Mouse (Mus musculus) embryonic facial prominence, embryonic 11.5 days (tissue): ENCODE data around the gene Teddm2. TPM values are rescaled to one million over a fixed set of nuclear protein-coding genes. Genes with fewer than 3 reads are reported as not detected.
A peak's percentile ranks its signal among the peaks of the same experiment; 100 is the strongest.

ENCODE experiments used
- ATAC-seq: fragments of 200-750 bp; cut with Nextera tagmentation; replicated peaks from 2 replicates; pipeline ENCODE4 v1.8.0; 2017; ENCODE audit warnings: low read depth; ENCODE audit not compliant: insufficient number of reproducible peaks, low FRiP score, low TSS enrichment
- DNase-seq: peaks from one replicate; pipeline ENCODE4 v3.0.0-alpha.2; 2015; ENCODE audit warnings: low spot score
- H3K27ac ChIP-seq: fragments of 300-500 bp; sonication (generic); replicated peaks from 2 replicates; pipeline ENCODE4 v1.5.1; 2014; ENCODE audit warnings: mild to moderate bottlenecking, low read depth, low read length, control low read depth
- H3K27me3 ChIP-seq: fragments of 300-500 bp; sonication (generic); 2 replicates; pipeline ENCODE4 v1.6.1; 2014; ENCODE audit warnings: mild to moderate bottlenecking, low read length, moderate library complexity, mixed read lengths; ENCODE audit not compliant: control insufficient read depth, insufficient read depth
- H3K36me3 ChIP-seq: fragments of 300-500 bp; sonication (generic); replicated peaks from 2 replicates; pipeline ENCODE4 v1.6.1; 2014; ENCODE audit warnings: low read depth, mild to moderate bottlenecking, low read length, moderate library complexity, mixed read lengths; ENCODE audit not compliant: control insufficient read depth, insufficient read depth
- H3K4me1 ChIP-seq: fragments of 300-500 bp; sonication (generic); 2 replicates; pipeline ENCODE4 v1.6.1; 2014; ENCODE audit warnings: low read length, mixed read lengths; ENCODE audit not compliant: control insufficient read depth, insufficient read depth
- H3K4me2 ChIP-seq: fragments of 300-500 bp; sonication (generic); 2 replicates; pipeline ENCODE4 v1.6.1; 2014; ENCODE audit warnings: low read depth, mild to moderate bottlenecking, control low read depth, low read length, moderate library complexity
- H3K4me3 ChIP-seq: fragments of 300-500 bp; sonication (generic); 2 replicates; pipeline ENCODE4 v1.5.1; 2014; ENCODE audit warnings: low read depth, low read length, control low read depth
- H3K9ac ChIP-seq: fragments of 300-500 bp; sonication (generic); replicated peaks from 2 replicates; pipeline ENCODE4 v1.6.1; 2014; ENCODE audit warnings: mild to moderate bottlenecking, control low read depth, low read length
- H3K9me3 ChIP-seq: fragments of 300-500 bp; sonication (generic); replicated peaks from 2 replicates; pipeline ENCODE4 v1.6.1; 2016; ENCODE audit warnings: mild to moderate bottlenecking, low read length, inconsistent platforms, mixed read lengths; ENCODE audit not compliant: control insufficient read depth
- WGBS: fragments of 180-500 bp; shearing (Covaris S2); extraction: QIAGEN DNeasy Blood & Tissue Kit; methylation state at CpG from one replicate; pipeline ENCODE4 v1.1.7; 2014; 5-methylcytosine and 5-hydroxymethylcytosine counted together
- polyA plus RNA-seq: library from polyadenylated mRNA; unstranded; fragments of >200 nt; fragmentation: Nextera tagmentation; extraction: Ambion mirVana; gene quantifications from 2 replicates; pipeline ENCODE4 v1.2.1, GENCODE M21; 2014

The Teddm2 gene
- polyA plus RNA-seq, 1 experiment from 2014 or later, result 0.45 TPM

GRCm38 (mm10) chr1:153842121-153842740 lies 57.8 kb downstream of the Teddm2 start:
- Histone ChIP-seq H3K27ac (no peak overlapping the region), H3K9ac (no peak overlapping the region), H3K36me3 (no peaks in the 10 kb centered on the region), H3K27me3 (no peaks in the 10 kb centered on the region), H3K4me2 (no peak overlapping the region), H3K4me3 (no peak overlapping the region), H3K9me3 (no peaks in the 10 kb centered on the region), H3K4me1 (no peaks in the 10 kb centered on the region)
- ATAC-seq (no peak), DNase-seq (no peak)
- 85% methylated on average over 11 of the region's 11 CpGs for WGBS

DNA sequence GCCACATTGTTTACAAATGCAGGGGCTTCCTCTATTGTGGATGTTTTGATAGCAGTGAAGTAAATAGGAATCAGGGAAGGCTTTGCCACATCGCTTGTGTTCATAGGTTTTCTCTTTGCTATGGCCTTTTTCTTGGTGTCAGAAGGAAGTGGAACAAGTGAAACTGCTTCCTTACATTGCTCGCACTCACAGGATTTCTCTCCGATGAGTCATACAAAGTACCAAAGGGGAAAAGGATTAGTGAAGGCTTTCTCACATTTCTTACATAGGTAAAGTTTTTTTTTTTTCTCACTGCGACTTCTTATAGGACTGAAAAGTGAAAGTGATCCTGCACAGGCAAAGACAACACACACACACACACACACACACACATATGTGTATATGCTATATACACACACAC lies 64.0 kb downstream of the Teddm2 start:
- ATAC-seq (no peak), DNase-seq (no peak)
- H3K4me2 ChIP-seq, result no peak overlapping the region
- H3K4me3 ChIP-seq, result no peak overlapping the region
- H3K36me3 ChIP-seq, result no peaks in the 10 kb centered on the region
- no peaks in the 10 kb centered on the region for H3K4me1 ChIP-seq
- 84% methylated on average over 4 of the region's 4 CpGs for WGBS
- H3K9ac ChIP-seq, result no peak overlapping the region
- H3K9me3 ChIP-seq, result no peaks in the 10 kb centered on the region
- no peaks in the 10 kb centered on the region for H3K27me3 ChIP-seq
- H3K27ac ChIP-seq, result no peak overlapping the region

DNA sequence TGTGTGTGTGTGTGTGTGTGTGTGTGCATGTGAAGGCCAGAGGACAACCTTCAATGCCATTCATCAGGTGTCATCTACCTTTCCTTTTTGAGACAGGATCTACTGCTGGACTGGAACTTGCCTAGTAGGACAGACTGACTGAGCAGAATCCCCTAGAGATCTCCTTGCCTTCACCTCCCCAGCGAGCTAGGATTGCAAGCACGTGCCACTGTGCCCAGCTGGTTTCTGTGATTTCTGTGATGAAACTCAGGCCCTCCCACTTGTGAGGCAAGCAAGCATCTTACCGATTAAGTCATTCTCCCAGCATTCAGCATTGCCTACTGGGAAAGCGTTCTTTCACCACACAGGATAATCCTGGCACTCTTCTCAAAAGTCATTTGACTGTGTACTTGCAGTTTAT lies 69.3 kb downstream of the Teddm2 start:
- Histone ChIP-seq H3K9me3 (no peaks in the 10 kb centered on the region), H3K4me3 (no peak overlapping the region), H3K4me2 (no peak overlapping the region), H3K27ac (no peak overlapping the region), H3K9ac (no peak overlapping the region), H3K36me3 (no peaks in the 10 kb centered on the region), H3K27me3 (no peaks in the 10 kb centered on the region), H3K4me1 (no peaks in the 10 kb centered on the region)
- DNase-seq, result no peak
- no peak for ATAC-seq
- 75% methylated on average over 4 of the region's 4 CpGs for WGBS

DNA sequence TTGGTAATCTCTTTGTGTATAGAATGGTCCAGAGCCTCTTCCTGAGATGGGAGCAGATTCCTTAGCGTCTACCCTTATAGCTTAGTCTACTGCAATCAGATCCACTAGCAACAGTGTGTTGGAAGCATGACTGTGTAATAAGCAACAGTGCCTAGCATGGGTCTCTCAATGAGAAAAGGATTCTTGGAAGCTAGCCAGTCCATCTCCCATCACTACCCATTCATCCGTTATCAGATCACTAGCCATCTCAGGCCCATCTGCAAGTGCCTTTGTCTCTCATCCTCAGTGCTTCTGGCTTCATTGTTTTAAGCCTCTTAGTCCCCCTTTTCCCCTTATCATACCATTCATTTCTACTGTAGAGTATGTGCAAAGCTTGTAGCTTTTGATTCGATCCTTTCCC lies 79.8 kb downstream of the Teddm2 start:
- 90% methylated on average over 3 of the region's 3 CpGs for WGBS
- Histone ChIP-seq H3K4me1 (no peaks in the 10 kb centered on the region), H3K9me3 (no peaks in the 10 kb centered on the region), H3K4me2 (no peak overlapping the region), H3K36me3 (no peaks in the 10 kb centered on the region), H3K27me3 (no peaks in the 10 kb centered on the region), H3K9ac (no peak overlapping the region), H3K4me3 (no peak overlapping the region), H3K27ac (no peak overlapping the region)
- ATAC-seq (no peak), DNase-seq (no peak)

DNA sequence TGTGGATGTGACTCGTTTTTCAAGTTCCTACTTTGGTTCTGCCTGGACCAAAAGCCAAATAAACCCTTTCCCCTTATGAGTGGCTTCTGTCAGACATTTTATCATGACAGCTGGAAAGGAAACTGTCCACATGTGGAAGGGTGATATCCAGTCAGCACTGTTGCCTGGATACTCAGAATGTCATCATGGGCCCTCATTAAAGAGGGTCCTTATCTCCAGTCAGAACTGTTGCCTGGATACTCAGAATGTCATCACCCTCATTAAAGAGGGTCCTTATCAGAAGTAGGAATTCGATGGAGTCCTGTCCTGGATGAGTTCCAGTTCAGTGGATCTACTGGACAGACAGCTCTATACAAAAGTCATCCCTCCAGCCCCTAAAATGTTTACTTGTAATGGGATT lies 85.8 kb downstream of the Teddm2 start:
- Histone ChIP-seq H3K9me3 (no peaks in the 10 kb centered on the region), H3K27ac (no peak overlapping the region), H3K4me3 (no peak overlapping the region), H3K27me3 (no peaks in the 10 kb centered on the region), H3K4me2 (no peak overlapping the region), H3K36me3 (no peaks in the 10 kb centered on the region), H3K9ac (no peak overlapping the region), H3K4me1 (no peaks in the 10 kb centered on the region)
- ATAC-seq (no peak), DNase-seq (no peak)
- WGBS, result 57% methylated on average over 2 of the region's 2 CpGs

- no peak overlapping the region for H3K4me3 ChIP-seq
- no peaks in the 10 kb centered on the region for H3K27me3 ChIP-seq
- peak; percentile 79 for DNase-seq
- no peak overlapping the region for H3K27ac ChIP-seq
- H3K4me1 ChIP-seq, result no peaks in the 10 kb centered on the region
- no peak overlapping the region for H3K9ac ChIP-seq
- ATAC-seq, result no peak
- no peak overlapping the region for H3K4me2 ChIP-seq
- 48% methylated on average over 13 of the region's 13 CpGs for WGBS
- no peaks in the 10 kb centered on the region for H3K36me3 ChIP-seq
- no peaks in the 10 kb centered on the region for H3K9me3 ChIP-seq
Measured at GRCm38 (mm10) chr1:153807390-153807993, 92.5 kb downstream of the Teddm2 start.

DNA sequence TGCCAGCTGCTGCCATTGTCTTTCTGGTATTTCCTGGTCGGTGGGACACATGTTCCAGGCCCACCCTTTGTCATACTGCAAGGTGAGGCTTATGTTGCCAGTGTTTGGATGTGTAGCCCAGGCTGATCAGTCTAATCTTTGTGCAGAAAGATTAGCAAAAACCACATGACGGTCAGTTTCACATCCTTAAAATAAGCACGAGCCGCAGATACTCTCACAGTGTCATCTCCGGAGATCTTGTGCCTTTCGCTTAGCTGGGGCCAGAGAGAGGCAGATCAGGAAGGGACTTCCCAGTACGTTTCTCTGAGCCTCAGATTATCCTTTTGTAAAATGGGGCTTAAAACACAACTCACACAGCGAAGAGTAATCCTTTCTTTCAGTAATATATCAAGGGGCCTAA lies 96.5 kb downstream of the Teddm2 start:
- Histone ChIP-seq H3K27me3 (no peaks in the 10 kb centered on the region), H3K9me3 (no peaks in the 10 kb centered on the region), H3K4me2 (no peak overlapping the region), H3K36me3 (no peaks in the 10 kb centered on the region), H3K4me1 (no peaks in the 10 kb centered on the region), H3K9ac (no peak overlapping the region), H3K27ac (no peak overlapping the region), H3K4me3 (no peak overlapping the region)
- no peak for DNase-seq
- 81% methylated on average over 8 of the region's 8 CpGs for WGBS
- ATAC-seq, result no peak

DNA sequence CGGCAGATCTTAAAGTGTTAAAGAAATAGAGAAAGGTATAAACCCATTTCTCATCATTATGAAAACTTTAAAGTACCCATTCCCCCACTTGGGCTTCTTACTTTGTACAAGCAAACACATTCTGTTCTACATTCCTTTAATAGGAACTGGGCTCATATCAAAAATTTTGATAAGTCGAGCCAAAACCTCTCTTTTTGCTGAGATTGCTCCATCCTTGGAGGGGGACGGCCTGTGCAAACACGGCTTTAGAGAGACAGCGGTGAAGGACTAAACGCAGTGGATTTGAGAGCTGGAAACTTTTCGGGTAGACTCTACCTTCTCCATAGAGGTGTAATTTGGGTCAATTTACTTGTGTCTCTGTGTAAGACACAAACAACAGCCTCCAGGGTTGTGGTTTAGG lies 97.3 kb downstream of the Teddm2 start:
- DNase-seq, result no peak
- no peak for ATAC-seq
- 85% methylated on average over 7 of the region's 7 CpGs for WGBS
- Histone ChIP-seq H3K4me2 (no peak overlapping the region), H3K36me3 (no peaks in the 10 kb centered on the region), H3K9me3 (no peaks in the 10 kb centered on the region), H3K4me3 (no peak overlapping the region), H3K27ac (no peak overlapping the region), H3K9ac (no peak overlapping the region), H3K4me1 (no peaks in the 10 kb centered on the region), H3K27me3 (no peaks in the 10 kb centered on the region)
